Mouse (Mus musculus): Measurements from ENCODE around the gene Spns3.

Gene Spns3

DNA sequence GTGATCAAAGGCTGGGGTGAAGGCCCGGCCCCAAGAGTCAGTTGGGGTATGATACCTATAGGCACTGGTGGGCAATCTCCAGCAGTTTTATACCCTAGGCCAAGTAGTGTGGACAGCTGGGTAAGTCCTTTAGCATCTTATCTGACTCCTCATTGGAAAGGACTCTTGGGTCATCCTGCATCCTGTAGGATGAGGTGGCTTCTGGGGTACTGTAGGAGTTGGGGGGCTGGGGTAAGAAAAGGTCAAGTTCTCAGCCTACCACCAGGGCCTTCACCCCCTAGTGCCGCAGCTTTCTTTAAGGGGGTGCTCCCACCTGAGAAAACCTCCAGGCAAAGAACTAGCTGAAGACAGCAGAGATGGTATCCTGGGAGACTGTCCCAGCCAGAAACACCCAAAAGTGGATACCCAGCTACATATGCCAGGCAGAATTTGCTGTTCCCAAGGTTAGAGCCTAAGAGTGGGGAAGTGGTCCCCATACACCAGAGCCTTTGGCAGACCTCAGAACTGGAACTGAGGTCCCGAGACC, 98.1 kb downstream of the Spns3 start:
- no peak for DNase-seq (ENCODE audit: low spot score)

- DNase-seq (ENCODE audit: low spot score), result no peak
These were observed 102.8 kb downstream of the Spns3 start for GRCm38 (mm10) chr11:72447475-72447874.

- peak; percentile 40 for DNase-seq (ENCODE audit: low spot score)
These were observed 103.8 kb downstream of the Spns3 start for GRCm38 (mm10) chr11:72446311-72447105.

All from spleen, adult 12 weeks (tissue).